Mouse (Mus musculus): ENCODE results near the gene Tomm22.
"Not testable (repeated sequence)": the region's sequence is repeated elsewhere in the genome, so short reads cannot be mapped to it uniquely, and the experiment has no call there.

Tomm22 gene

DNA sequence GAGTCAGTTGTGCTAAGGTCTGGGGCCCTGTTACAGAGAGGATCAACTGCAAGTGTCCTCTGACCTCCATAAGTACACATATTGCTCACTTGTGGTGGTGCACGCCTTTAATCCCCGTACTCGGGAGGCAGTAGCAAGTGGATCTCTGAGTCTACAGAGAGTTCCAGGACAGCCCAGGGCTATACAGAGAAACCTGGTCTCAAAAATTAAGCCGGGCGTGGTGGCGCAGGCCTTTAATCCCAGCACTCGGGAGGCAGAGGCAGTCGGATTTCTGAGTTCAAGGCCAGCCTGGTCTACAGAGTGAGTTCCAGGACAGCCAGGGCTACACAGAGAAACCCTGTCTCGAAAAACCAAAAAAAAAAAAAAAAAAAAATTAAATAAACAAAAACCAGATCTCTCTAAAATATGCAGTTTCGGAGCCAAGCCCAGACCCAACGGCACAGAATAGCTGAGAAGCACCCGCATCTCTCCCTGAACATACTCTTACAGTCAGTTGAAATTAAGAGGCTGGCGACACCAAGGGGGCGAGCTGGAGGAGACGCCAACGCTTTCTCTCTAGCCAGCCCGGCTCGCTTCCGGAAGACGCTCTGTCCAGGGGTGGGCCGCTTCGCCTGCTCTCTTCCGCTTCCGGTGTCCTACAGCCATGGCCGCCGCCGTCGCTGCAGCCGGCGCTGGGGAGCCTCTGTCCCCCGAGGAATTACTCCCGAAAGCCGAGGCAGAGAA lies at the start of gene Tomm22:
Gene Tomm22 (plus strand): TSS at position 613 of the 723 bp plus-strand sequence.
- peak; percentile 90 for DNase-seq

DNA sequence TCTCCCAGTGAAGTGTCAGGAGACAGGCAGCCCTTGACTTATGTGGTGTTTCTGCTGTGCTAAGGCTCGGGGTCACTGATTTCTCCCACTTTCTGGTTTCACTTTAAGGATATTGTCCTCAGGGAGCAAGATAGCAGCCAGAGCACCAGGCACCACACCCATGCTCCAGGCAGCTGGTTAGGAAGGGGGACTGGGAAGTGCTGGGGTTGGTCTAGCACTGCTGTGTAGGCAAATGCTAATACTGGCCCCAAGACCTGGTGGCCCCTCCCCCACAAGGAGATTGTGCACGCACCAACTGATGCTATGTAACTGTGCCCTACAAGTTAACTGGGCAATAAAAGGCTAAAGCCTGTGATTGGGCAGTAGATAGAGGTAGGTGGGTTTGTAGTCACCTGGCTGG lies 40.2 kb upstream of the Tomm22 start:
- DNase-seq, result no peak

DNA sequence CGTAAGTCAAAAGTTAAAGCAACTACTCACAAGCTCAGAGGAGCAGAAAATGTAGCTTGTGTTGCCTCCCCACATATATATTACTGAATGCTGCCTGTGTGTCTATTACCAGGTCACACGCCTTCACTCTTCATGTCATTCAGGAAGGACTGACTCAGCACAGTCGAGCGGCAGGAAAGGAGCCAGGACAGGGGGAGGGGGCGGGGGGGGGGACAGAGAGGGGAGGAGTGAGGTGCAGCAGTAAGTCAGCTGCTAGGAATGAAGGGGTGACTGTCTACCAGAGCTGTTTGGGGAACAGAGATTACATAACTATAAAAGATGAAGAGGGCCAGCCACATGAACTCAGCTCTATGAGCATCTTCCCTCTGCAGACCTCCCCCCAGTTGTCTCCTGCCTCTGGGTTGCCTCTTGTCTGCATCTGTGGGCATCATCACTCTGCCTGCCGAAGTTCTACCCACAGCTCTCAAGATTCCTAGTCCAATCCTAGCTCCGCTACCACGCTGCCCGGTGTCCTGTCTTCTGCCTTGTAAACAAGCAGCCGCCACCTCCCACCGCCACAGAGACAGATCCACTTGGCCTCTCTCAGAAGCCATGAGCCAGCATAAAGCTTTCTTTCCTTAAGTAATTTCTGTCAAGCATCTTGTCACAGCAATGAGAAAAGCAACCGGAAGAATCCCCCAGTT lies 29.4 kb upstream of the Tomm22 start:
- no peak for DNase-seq

DNA sequence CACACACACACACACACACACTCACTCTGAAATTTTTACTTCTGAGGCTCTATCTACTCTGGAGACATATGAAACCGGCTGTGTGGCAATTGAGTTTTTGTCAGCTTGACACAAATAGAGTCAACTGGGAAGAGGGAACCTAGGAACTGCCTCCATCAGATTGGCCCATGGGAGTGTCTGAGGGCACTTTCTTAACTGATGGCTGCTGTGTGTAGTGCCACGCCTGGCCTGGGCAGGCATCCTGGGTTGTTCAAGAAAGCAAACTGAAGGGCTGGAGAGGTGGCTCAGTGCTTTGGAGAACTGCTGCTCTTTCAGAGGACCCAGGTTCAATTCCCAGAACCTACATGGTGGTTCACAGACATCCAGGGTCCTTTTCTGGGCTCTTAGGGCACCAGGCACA lies 25.2 kb upstream of the Tomm22 start:
- DNase-seq, result no peak

DNA sequence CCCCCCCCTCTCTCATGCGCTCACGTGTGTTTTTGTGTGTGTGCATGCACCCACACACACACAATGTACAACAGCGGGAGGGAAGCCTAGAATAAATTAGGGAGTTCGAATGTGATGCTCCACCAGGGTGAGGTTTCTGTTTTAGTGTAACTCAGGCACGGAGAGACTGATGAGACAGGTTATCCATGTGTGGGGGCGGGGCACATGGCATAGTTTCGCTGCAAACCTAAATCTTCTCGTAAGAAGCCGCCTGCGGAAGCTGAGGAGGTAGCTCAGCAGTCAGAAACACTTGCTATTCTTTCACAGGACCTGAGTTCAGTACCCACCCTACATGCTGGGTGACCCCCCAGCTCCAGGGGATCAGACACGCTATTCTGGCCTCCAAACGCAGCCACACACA lies 22.5 kb upstream of the Tomm22 start:
- DNase-seq, result no peak

DNA sequence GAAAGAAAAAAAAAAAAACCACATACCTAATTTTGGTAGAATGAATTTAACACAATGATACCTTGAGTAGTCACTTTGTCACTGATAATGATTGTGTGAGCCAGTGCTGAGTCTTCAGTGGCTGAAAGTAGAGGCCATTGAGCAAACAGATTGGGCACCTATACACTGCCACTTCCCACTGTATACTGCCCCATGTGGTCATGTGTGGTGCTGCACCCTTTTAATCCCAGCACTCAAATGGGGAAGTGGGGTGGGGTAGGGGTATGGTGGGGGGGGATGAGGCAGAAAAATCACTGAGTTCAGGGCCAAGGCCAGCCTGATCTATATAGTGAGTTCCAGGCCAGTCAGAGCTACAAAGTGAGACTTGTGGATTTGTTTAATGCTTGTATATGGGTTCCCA lies 20.1 kb upstream of the Tomm22 start:
- DNase-seq, result peak; percentile 78

DNA sequence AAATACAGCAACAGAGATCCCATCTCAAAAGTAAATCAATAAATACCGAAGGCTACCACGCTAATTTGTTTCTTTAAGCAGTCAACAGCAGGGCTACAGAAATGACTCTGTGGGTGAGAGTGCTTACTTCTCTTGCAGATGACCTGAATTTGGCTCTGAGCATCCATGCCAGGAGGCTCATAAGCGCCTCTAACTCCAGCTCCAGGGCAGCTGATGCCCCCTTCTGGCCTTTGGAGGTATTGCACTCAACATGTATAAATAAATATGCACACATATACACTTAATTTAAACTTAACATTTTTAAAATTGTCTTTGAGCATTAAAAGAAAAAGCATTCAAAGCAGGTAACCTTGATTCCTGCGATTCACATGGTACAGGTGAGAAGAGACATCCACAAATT lies 19.2 kb upstream of the Tomm22 start:
- DNase-seq, result peak; percentile 54

DNA sequence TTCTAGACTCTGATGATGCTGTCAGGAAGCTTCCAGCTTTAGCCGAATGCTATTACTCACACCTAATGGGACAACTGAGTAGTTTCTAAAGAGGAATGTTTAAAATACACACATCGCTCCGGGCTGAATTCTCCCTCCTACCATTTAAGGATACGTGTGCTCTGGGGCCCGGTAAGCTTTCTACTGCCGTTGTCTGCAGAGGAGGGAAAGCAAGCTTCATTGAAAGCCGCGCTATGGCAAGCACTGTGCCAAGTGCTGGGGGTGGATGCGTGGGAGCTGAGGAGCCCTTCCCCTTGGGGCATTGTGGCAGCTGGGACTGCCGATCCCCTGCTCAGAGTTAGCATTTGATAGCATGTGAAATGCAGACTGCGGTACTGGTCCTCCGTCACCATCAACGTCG lies 14.2 kb upstream of the Tomm22 start:
- no peak for DNase-seq

DNA sequence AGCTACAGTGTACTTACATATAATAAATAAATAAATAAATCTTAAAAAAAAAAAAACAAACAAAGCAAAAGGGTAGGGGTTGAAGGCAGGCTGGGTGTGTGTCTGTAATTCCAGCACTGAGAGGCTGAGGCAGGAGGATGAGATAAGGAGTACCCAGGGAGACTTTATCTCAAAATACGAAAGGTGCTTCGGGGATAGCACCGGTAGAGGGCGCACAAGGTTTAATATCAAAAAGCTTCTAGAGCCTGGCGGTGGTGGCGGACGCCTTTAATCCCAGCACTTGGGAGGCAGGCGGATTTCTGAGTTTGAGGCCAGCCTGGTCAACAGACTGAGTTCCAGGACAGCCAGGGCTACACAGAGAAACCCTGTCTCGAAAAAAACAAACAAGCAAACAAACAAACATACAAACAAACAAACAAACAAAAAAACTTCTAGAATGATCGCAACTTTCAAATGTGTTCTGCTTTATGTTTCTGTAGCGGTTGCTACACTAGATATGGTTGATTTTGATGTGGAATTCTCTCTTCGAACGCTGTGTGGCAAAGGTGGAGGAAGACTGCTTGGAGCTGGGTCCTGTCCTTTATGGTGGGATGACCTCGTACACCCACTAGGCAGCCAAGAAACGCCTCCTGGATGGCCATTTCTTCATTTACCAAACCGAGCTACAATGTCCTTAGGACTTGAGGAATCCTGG lies 12.7 kb upstream of the Tomm22 start:
- peak; percentile 94 for DNase-seq

DNA sequence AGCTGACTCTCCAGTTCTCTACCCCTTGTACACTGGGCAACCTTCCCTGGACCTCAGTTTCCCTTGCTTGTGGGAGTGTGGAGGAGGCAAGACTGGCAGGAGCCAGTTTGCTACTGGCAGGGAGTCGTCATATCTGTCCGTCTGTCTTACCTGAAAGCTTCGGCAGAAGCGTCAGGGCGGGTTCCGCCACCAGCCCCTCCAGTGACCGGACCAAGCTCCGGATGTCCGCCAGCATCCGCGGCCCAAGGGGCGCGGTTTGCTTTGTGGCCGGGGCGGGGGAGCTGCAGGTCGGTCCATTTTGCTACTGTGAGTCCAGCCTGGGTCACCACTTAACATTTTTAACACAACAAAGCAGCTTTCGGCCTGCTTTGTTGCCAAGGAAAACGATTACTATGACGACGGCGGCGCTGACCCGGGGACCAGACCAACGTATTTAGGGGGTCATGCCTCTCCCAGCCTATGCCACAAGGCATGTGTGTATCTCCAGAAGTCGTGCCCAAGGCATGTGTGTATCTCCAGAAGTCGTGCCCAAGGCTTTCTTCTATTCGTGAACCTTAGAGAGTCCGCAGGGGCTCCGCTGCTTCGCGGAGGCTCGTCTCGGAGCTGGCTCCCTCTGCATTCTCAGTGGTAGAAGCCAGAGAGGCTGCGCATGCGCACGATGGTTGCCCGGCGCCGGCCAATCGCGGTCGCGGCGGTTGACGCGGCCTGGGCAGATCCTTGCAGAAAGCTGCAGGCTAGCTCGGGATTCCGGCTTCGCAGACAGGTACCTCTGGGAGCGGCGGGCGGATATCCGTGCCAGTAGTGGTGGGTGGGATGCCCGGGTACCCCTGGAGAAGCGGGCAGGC lies 11.9 kb upstream of the Tomm22 start, which contains the start of the genes Fam227a and Cby1:
Gene Fam227a (minus strand): TSS at position 426 of the 845 bp plus-strand sequence.
Gene Cby1 (plus strand): TSS at position 669 of the 845 bp plus-strand sequence.
- peak; percentile 97 for DNase-seq

DNA sequence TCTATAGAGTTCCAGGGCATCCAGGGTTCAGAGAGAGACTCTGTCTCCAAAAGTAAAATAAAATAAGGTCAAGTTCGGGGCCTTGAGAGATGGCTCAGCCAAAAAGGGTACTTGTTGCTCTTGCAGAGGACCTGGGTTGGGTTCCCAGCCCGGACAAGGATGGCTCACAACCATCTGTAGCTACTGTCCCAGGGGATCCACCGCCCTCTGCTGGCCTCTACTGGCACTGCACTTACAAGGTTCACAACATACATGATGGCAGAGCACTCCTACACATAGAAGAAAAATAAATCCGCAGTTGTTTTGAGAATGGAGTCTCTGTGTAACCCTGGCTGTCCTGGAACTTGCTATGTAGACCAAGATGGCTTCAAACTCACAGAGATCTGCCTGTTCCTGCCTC lies 8.8 kb upstream of the Tomm22 start:
- peak; percentile 80 for DNase-seq

DNA sequence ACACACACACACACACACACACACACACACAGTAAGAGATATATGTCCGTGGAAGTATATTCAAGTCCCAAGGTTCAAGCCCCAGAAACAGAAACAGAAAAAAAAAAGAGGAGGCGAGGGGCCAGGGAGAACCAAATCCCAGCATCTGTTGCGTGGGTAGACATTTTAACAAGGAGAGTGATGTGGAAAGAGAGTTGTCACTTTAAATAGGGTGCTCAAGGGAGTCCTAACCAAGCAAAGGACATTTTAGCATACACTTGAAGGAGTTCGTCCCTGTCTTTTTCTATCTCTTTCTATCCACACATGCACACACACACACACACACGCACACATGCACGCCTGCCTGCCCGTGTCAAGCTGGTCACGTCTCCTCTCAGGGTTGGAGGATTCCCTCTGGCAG lies 6.0 kb upstream of the Tomm22 start:
- DNase-seq, result no peak

DNA sequence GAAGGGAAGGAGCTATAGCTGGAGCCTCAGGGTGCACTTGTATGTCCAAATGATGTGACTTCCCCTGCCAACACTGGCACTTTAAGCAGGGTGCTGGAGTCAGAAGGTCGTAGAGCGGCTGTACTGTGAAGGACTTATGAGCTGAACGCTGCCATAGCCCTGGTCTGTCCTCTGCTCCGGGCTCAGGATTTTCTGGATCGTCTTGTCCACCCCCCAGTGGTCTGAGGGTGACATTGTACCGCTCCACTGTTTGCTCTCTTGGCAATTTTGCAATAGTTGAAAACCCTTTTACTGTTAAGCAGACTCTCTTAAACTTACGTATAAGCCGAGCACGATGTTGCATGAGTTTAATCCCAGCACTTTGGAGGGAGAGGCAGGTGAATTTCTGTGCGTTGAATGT lies 1.5 kb upstream of the Tomm22 start:
- no peak for DNase-seq

DNA sequence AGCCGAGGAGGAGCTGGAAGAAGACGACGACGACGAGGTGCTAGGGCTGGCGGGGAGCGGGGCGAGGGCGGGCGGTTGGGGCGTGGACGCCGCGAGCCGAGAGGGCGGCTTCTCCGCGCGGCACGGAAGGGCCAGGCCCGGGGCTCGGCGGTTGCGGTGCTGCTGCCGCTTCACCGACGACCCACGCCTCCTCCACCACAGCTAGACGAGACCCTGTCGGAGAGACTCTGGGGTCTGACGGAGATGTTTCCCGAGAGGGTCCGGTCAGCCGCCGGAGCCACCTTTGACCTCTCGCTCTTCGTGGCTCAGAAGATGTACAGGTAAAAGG lies 275 bp downstream of the Tomm22 start:
- no peak for DNase-seq

DNA sequence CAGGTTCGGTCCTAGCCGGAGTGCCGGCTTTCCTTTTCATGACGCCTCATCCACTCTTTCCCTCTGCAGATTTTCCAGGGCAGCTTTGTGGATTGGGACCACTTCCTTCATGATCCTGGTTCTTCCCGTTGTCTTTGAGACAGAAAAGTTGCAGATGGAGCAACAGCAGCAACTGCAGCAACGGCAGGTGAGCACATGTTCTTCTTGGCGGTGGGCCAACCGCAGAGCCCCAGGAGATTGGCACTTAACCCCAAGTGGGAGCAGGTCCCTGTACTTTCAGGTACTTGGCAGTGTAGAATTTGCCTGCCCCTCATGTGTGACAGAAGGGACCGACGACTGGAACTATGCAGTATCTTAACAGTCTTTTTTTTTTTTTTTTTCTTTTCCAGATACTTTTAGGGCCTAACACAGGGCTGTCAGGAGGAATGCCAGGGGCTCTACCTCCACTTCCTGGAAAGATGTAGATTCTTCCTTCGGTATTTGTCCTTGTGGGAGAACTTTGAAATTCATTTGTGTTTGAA lies 1.2 kb downstream of the Tomm22 start:
- DNase-seq, result not testable (repeated sequence)

DNA sequence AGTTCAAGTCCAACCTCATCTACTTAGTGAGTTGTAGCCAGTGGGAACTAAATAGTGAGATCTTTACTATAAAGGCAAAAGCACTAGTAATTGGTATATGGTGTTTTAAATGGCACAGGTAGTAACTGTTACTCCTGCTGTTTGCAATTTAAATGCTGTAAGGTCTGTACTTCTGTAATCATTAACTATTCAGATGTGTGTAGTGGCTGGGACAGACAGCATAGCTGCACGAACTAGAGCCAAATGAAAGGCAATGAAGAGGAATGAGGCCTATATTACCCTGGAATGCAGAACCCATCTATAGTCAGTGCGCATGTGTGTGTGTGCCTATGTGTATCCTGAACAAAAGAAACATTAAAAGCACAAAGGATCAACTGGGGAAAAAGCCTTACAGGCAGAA lies 7.3 kb downstream of the Tomm22 start:
- no peak for DNase-seq

DNA sequence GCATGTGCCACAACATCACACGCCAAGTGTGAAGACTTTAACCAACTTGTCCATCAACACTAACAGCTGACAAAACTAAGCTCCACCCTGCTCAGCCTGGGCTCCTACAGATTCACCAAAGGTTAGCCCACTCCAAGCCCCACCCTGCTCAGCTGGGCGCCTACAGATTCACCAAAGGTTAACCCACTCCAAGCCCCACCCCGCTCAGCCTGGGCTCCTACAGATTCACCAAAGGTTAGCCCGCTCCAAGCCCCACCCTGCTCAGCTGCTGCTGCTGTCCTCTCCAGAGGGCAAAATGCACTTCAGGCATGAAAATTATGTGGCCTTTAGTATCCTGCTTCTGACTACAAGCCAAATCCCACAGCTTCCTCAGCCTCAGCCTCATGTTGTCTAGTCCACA lies 11.3 kb downstream of the Tomm22 start:
- no peak for DNase-seq

DNA sequence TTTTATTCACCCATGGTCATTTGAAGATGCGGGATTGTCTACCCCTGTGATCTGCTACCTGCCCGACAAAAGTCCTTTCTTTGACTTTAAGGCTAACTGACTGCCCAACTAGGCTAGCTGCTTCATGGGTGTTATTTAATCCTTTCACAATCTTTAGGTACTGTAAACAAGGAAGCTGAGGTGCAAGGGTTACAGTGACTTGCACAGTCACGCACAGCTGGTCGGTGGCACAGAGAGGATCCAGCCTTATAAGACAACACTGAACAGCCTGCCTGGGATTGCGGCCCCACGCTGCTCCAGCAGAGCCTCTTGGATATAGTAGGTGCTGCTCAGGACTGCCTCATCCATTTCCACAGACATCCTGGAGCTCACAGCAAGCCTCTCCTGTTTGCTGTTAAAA lies 12.5 kb downstream of the Tomm22 start:
- no peak for DNase-seq

DNA sequence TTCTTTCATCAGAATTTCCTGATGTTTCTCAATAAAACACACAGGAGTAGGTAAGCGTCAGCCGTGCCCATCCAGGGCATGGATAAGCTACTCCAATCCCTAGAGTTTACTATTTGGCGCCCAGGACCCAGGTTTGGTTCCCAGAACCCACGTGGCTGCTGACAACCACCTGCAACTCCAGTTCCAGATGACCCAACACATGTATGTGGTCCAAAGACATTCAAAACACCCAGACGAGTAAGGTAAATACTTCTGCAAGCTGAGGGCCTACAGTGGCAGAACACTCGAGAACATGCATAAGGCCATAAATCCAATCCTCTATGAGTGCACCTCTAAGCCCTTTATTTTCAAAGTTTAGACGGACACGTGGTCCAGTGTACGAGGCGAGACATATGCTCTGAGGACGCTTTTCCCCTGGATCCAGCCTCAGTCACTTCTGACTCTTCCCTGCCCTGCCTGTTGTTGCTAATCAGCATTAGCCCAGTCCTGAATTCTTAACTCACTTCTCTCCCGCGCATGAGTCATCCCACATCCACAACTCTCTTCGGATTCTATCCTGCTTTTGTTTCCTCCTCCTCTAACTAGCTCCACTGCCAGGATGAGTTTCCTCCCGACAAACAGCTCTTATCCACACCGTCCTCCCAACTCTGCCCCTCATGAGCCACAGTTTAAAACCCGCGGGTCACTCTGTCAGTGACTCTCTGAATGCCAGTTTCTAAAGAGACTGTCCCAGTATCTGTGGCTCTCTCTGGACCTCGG lies 13.2 kb downstream of the Tomm22 start:
- DNase-seq, result no peak

DNA sequence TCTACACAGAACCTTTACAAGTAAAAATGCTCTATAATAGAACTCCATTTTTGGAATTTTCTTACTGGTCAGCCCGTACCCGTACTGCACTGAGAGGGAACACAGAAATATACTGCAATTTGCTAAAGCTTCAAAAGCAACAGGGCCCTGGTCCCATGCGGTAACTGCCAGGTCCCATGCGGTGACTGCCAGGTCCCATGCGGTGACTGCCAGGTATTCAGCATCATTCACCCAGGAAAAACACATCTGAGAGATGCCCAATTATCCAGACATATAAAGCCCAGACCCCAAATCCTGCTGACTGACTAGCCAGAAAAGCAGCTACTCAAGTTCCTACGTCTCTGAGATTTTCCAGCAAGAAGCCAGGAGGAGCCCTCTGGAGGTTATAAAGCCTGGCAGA lies 14.0 kb downstream of the Tomm22 start:
- no peak for DNase-seq

DNA sequence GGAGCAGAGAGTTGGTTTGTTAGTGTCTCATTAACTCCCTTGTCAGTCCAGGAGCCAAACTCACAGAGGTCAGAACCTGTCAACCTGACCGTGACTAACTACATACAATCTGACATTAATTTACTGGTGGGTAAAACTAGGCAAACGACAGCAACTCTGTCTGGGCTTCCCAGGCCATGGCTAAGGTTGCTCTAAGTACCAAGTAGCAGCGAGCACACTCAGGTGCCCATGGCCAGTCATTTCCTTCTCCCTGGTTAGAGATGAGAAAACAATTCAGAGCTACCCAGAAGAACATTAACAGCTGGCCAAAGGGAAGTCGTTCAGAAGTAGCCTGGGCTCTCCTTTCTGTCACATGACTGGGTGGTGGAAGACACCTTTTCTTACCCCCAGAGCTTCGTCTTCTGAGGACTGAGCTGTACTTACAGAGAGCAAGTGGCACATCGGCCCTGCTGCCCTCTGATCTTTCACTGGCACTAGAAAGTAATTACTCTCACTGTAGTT lies 14.5 kb downstream of the Tomm22 start:
- DNase-seq, result no peak

Data from thymus, postnatal 4 days (tissue).